Mouse (Mus musculus) cerebellum, postnatal 4 days (tissue): ENCODE measurements at regions not wholly inside any gene's neighbourhood (a gene's known extent, or its start where the extent isn't known, plus 50 kb on each side); places are given as distances from the start of the nearest gene placed in this dataset.

Experiments used
- DNase-seq, 2 experiments: peaks; one replicate each; pipeline ENCODE4 v3.0.0; 2022; ENCODE audit warnings: low spot score in 2 of 2, mixed read lengths in 1 of 2

GRCm38 (mm10) chr3:159689743-159690142 is 90.8 kb downstream of the Rpe65 start:
- DNase-seq: no peak

GRCm38 (mm10) chr3:159724340-159725119 is 114.9 kb upstream of the Wls start:
- no peak for DNase-seq

- DNase-seq: no peak
Measured at GRCm38 (mm10) chr3:159732201-159732600, 107.3 kb upstream of the Wls start.

GRCm38 (mm10) chr3:159733141-159733540 is 106.3 kb upstream of the Wls start:
- DNase-seq: no peak

GRCm38 (mm10) chr3:159734547-159734946 is 104.9 kb upstream of the Wls start:
- no peak for DNase-seq

GRCm38 (mm10) chr3:159736070-159736469 is 103.4 kb upstream of the Wls start:
- no peak for DNase-seq

GRCm38 (mm10) chr3:159740600-159741279 is 98.7 kb upstream of the Wls start:
- no peak for DNase-seq

GRCm38 (mm10) chr3:159741816-159742215 is 97.7 kb upstream of the Wls start:
- no peak for DNase-seq

- DNase-seq: no peak
Measured at GRCm38 (mm10) chr3:159759740-159760139, 79.7 kb upstream of the Wls start.

- DNase-seq: no peak
Measured at GRCm38 (mm10) chr3:159760293-159760692, 79.2 kb upstream of the Wls start.

- DNase-seq: no peak
Measured at GRCm38 (mm10) chr3:159760949-159761348, 78.5 kb upstream of the Wls start.

GRCm38 (mm10) chr3:159782222-159782844 is 57.1 kb upstream of the Wls start:
- DNase-seq: peak in 1 of 2 experiments; percentile 14

- DNase-seq: no peak
Measured at GRCm38 (mm10) chr3:159787776-159788175, 51.7 kb upstream of the Wls start.
